Mouse (Mus musculus): ENCODE data around the gene Med21. TPM values are rescaled to one million over a fixed set of nuclear protein-coding genes. Genes with fewer than 3 reads are reported as not detected.

Gene Med21
- total and polyA plus RNA-seq, 3 experiments: 42.4 to 124 (median 56.0) TPM

DNA sequence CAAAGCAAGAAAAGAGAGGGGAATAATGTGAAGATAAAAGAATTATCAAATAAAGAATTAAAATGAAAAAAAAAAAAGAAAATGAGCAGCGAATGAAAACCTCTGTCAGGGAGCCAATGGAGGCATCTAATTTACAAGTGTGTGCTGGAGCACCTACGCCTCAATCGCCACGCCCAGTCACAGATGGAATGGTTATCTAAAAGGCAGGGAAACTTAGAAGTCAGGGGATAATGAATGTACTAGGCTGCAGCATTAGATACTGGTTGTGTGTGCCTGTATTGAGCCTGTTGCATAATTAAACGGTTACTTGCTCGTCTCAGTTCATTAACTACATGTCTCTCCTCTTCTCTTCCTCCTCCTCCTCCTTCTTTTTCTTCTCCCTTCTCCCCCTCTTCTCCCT lies 31.0 kb upstream of the Med21 start:
- Histone ChIP-seq H3K27me3 (replicated peaks) (no peaks in the 10 kb centered on the region), H3K9me3 (replicated peaks; ENCODE audit: low read length) (no peaks in the 10 kb centered on the region), H3K4me1 (ENCODE audit: control insufficient read depth in 1 of 2, insufficient read depth in 2 of 2) (peaks cover 0 to 7% of the 10 kb centered on the region in 2 experiments; a peak in 2 of 4 replicates), H3K79me2 (replicated peaks; ENCODE audit: control insufficient read depth, extremely low read depth, insufficient read depth, poor library complexity, severe bottlenecking) (no peaks in the 10 kb centered on the region), H3K4me3 (replicated peaks in 1 of 3; ENCODE audit: low read depth in 2 of 3, low read length in 2 of 3, poor library complexity in 1 of 3) (no peak overlapping the region), H3K9ac (ENCODE audit: insufficient read depth, low read depth) (no peak overlapping the region), H3K27ac (ENCODE audit: insufficient read depth, low read depth) (no peak overlapping the region), H3K36me3 (replicated peaks in 1 of 2; ENCODE audit: control insufficient read depth in 1 of 2, insufficient read depth in 1 of 2, low read length in 1 of 2) (peaks cover 45 to 82% of the 10 kb centered on the region in 2 experiments), H3K4me2 (ENCODE audit: insufficient read depth, low read depth, poor library complexity, severe bottlenecking) (no peak overlapping the region)
- DNase-seq (ENCODE audit: extremely low read depth): no peak
- in situ Hi-C loops (cut with MboI; ENCODE audit: low pct_ligation_motif_present, low pct_unique_long_range_greater_than_20kb, low sequenced_read_pairs): no loop called here
- TF ChIP-seq TCF12 (IDR thresholded peaks at IDR 0.05; ENCODE audit: low read depth, low read length): no peak
- TF ChIP-seq SMC3 (IDR thresholded peaks at IDR 0.05; ENCODE audit: low read depth, low read length): no peak
- no peak for TF ChIP-seq USF2 (conservative IDR thresholded peaks at IDR 0.05; ENCODE audit: low read depth, low read length)
- no peak for TF ChIP-seq POLR2AphosphoS2 (IDR thresholded peaks at IDR 0.05; ENCODE audit: low read depth, low read length)
- no peak for TF ChIP-seq POLR2A (IDR thresholded peaks at IDR 0.05; ENCODE audit: low read depth, low read length)
- dilution Hi-C loops (cut with MboI; ENCODE audit: extremely low pct_ligation_motif_present, extremely low pct_unique_long_range_greater_than_20kb, low sequenced_read_pairs): no loop called here

DNA sequence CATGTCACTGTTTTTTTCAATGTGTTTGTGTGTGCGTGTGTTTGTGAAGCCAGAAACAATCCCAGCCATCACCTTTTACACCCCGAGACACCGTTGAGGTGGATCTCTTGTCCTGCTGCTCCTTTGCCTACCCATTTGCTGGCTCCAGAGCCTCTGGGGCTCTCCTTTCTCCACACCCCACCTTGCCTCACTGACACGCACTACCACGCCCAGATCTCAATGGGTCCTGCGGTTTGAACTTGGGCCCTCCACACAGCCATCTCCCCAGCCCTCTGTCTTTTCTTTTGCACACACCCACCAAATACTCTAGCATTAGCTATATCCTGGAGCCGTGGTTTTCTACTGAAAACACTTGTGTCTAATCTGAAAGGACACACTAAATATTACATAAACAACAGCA lies 30.4 kb upstream of the Med21 start:
- Histone ChIP-seq H3K4me2 (ENCODE audit: insufficient read depth, low read depth, poor library complexity, severe bottlenecking) (no peak overlapping the region), H3K27me3 (replicated peaks) (no peaks in the 10 kb centered on the region), H3K27ac (ENCODE audit: insufficient read depth, low read depth) (no peak overlapping the region), H3K4me1 (ENCODE audit: control insufficient read depth in 1 of 2, insufficient read depth in 2 of 2) (peaks cover 2 to 12% of the 10 kb centered on the region in 2 experiments; a peak in 3 of 4 replicates), H3K36me3 (replicated peaks in 1 of 2; ENCODE audit: control insufficient read depth in 1 of 2, insufficient read depth in 1 of 2, low read length in 1 of 2) (peaks cover 47 to 82% of the 10 kb centered on the region in 2 experiments), H3K9me3 (replicated peaks; ENCODE audit: low read length) (no peaks in the 10 kb centered on the region), H3K4me3 (replicated peaks in 1 of 3; ENCODE audit: low read depth in 2 of 3, low read length in 2 of 3, poor library complexity in 1 of 3) (no peak overlapping the region), H3K79me2 (replicated peaks; ENCODE audit: control insufficient read depth, extremely low read depth, insufficient read depth, poor library complexity, severe bottlenecking) (no peaks in the 10 kb centered on the region), H3K9ac (ENCODE audit: insufficient read depth, low read depth) (no peak overlapping the region)
- TF ChIP-seq ELF1 (IDR thresholded peaks at IDR 0.05; ENCODE audit: low read depth, low read length) (no peak), SIN3A (IDR thresholded peaks at IDR 0.05; ENCODE audit: low read length) (no peak), USF1 (IDR thresholded peaks at IDR 0.05; ENCODE audit: low read depth, low read length) (no peak), PAX5 (IDR thresholded peaks at IDR 0.05; ENCODE audit: low read length) (no peak), CTCF (conservative IDR thresholded peaks at IDR 0.05 in 1 of 2, IDR thresholded peaks at IDR 0.05 in 1 of 2; ENCODE audit: low read depth in 2 of 2, low read length in 2 of 2) (no peak), ZNF384 (IDR thresholded peaks at IDR 0.05; ENCODE audit: low read depth, low read length) (no peak), POLR2AphosphoS2 (IDR thresholded peaks at IDR 0.05; ENCODE audit: low read depth, low read length) (no peak), ETS1 (conservative IDR thresholded peaks at IDR 0.05; ENCODE audit: low read depth, low read length) (no peak), CHD1 (IDR thresholded peaks at IDR 0.05; ENCODE audit: low read depth, low read length) (no peak)
- in situ Hi-C loops (cut with MboI; ENCODE audit: low pct_ligation_motif_present, low pct_unique_long_range_greater_than_20kb, low sequenced_read_pairs): no loop called here
- dilution Hi-C loops (cut with MboI; ENCODE audit: extremely low pct_ligation_motif_present, extremely low pct_unique_long_range_greater_than_20kb, low sequenced_read_pairs): no loop called here
- DNase-seq (ENCODE audit: extremely low read depth): no peak

DNA sequence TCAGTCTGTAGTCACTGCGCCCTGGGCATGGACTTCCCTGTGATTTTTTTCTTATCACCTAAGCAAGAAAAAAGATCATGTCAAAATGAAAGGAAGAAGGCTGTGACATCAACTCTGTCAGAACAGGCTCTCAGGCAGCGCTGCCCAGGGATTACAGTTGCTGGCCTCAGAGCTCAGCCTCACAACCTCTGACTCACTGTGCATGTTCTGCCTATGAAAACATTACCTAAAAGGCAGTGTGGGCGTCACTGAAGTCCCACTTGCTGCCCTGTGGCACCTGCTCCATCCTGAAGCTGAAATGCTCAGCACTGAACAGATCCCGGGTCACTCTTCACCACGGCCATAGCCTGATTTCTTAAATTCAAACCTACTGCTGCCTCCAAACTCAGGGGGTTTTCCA lies 29.6 kb upstream of the Med21 start:
- dilution Hi-C loops (cut with MboI; ENCODE audit: extremely low pct_ligation_motif_present, extremely low pct_unique_long_range_greater_than_20kb, low sequenced_read_pairs): no loop called here
- in situ Hi-C loops (cut with MboI; ENCODE audit: low pct_ligation_motif_present, low pct_unique_long_range_greater_than_20kb, low sequenced_read_pairs): no loop called here
- no peak overlapping the region for H3K27ac ChIP-seq (ENCODE audit: insufficient read depth, low read depth)
- peaks cover 2 to 16% of the 10 kb centered on the region in 2 experiments; a peak in 3 of 4 replicates for H3K4me1 ChIP-seq (ENCODE audit: control insufficient read depth in 1 of 2, insufficient read depth in 2 of 2)
- H3K79me2 ChIP-seq (replicated peaks; ENCODE audit: control insufficient read depth, extremely low read depth, insufficient read depth, poor library complexity, severe bottlenecking): no peaks in the 10 kb centered on the region
- DNase-seq (ENCODE audit: extremely low read depth): no peak
- H3K27me3 ChIP-seq (replicated peaks): no peaks in the 10 kb centered on the region
- no peak for TF ChIP-seq JUN (IDR thresholded peaks at IDR 0.05; ENCODE audit: insufficient read depth, low read depth, low read length)
- no peak for TF ChIP-seq CHD1 (IDR thresholded peaks at IDR 0.05; ENCODE audit: low read depth, low read length)
- no peak for TF ChIP-seq E2F4 (IDR thresholded peaks at IDR 0.05; ENCODE audit: insufficient replicate concordance, low read depth, low read length)
- no peak for TF ChIP-seq TCF12 (IDR thresholded peaks at IDR 0.05; ENCODE audit: low read depth, low read length)
- no peak for TF ChIP-seq JUND (conservative IDR thresholded peaks at IDR 0.05; ENCODE audit: low read depth, low read length)
- no peak for TF ChIP-seq NRF1 (IDR thresholded peaks at IDR 0.05; ENCODE audit: low read depth, low read length)
- no peak for TF ChIP-seq MAX (IDR thresholded peaks at IDR 0.05; ENCODE audit: low read length)
- TF ChIP-seq POLR2AphosphoS2 (IDR thresholded peaks at IDR 0.05; ENCODE audit: low read depth, low read length): no peak
- TF ChIP-seq MYC (IDR thresholded peaks at IDR 0.05; ENCODE audit: low read depth, low read length): no peak
- no peak for TF ChIP-seq EP300 (IDR thresholded peaks at IDR 0.05; ENCODE audit: low read length)
- no peak for TF ChIP-seq HCFC1 (IDR thresholded peaks at IDR 0.05; ENCODE audit: low read depth, low read length)
- TF ChIP-seq USF1 (IDR thresholded peaks at IDR 0.05; ENCODE audit: low read depth, low read length): no peak
- no peak for TF ChIP-seq POLR2A (IDR thresholded peaks at IDR 0.05; ENCODE audit: low read depth, low read length)
- TF ChIP-seq RCOR1 (conservative IDR thresholded peaks at IDR 0.05; ENCODE audit: low read depth, low read length): no peak
- TF ChIP-seq CTCF (conservative IDR thresholded peaks at IDR 0.05 in 1 of 2, IDR thresholded peaks at IDR 0.05 in 1 of 2; ENCODE audit: low read depth in 2 of 2, low read length in 2 of 2): no peak
- TF ChIP-seq GABPA (IDR thresholded peaks at IDR 0.05; ENCODE audit: insufficient replicate concordance, low read depth, low read length): no peak
- TF ChIP-seq USF2 (conservative IDR thresholded peaks at IDR 0.05; ENCODE audit: low read depth, low read length): no peak
- no peak overlapping the region for H3K9ac ChIP-seq (ENCODE audit: insufficient read depth, low read depth)
- no peaks in the 10 kb centered on the region for H3K9me3 ChIP-seq (replicated peaks; ENCODE audit: low read length)
- no peak overlapping the region for H3K4me2 ChIP-seq (ENCODE audit: insufficient read depth, low read depth, poor library complexity, severe bottlenecking)
- H3K36me3 ChIP-seq (replicated peaks in 1 of 2; ENCODE audit: control insufficient read depth in 1 of 2, insufficient read depth in 1 of 2, low read length in 1 of 2): peaks cover 47 to 82% of the 10 kb centered on the region in 2 experiments
- H3K4me3 ChIP-seq (replicated peaks in 1 of 3; ENCODE audit: low read depth in 2 of 3, low read length in 2 of 3, poor library complexity in 1 of 3): no peak overlapping the region

Data from CH12.LX (cell line).